Mouse (Mus musculus) hindbrain, embryonic 10.5 days (tissue): ENCODE data around the gene Tnnc1. TPM values are rescaled to one million over a fixed set of nuclear protein-coding genes. Genes with fewer than 3 reads are reported as not detected.

Source experiments
- DNase-seq: peaks from one replicate; pipeline ENCODE4 v3.0.0-alpha.2; 2017; ENCODE audit warnings: low spot score
- H3K27ac ChIP-seq: fragments of 300-500 bp; sonication (generic); 2 replicates; pipeline ENCODE4 v1.5.1; 2016; ENCODE audit warnings: mild to moderate bottlenecking, moderate library complexity
- H3K27me3 ChIP-seq: fragments of 300-500 bp; sonication (generic); 2 replicates; pipeline ENCODE4 v1.6.1; 2016; ENCODE audit warnings: mild to moderate bottlenecking; ENCODE audit not compliant: poor library complexity, insufficient read depth, severe bottlenecking
- H3K36me3 ChIP-seq: fragments of 300-500 bp; sonication (generic); 2 replicates; pipeline ENCODE4 v1.6.1; 2016; ENCODE audit warnings: mild to moderate bottlenecking, moderate library complexity
- H3K4me1 ChIP-seq: fragments of 300-500 bp; sonication (generic); replicated peaks from 2 replicates; pipeline ENCODE4 v1.6.1; 2016; ENCODE audit warnings: mild to moderate bottlenecking
- H3K4me3 ChIP-seq: fragments of 300-500 bp; sonication (generic); 2 replicates; pipeline ENCODE4 v1.5.1; 2016; ENCODE audit warnings: mild to moderate bottlenecking, moderate library complexity
- H3K9me3 ChIP-seq: fragments of 300-500 bp; sonication (generic); 2 replicates; pipeline ENCODE4 v1.6.1; 2016; ENCODE audit warnings: mild to moderate bottlenecking, moderate library complexity
- WGBS: fragments of 180-500 bp; shearing (Covaris S2); methylation state at CpG from one replicate; pipeline ENCODE4 v1.1.7; 2016; 5-methylcytosine and 5-hydroxymethylcytosine counted together
- polyA plus RNA-seq: library from polyadenylated mRNA; unstranded; fragments of >200 nt; fragmentation: Nextera tagmentation; extraction: Ambion mirVana; gene quantifications from 2 replicates; pipeline ENCODE4 v1.2.1, GENCODE M21; 2016

Gene Tnnc1
- polyA plus RNA-seq, 1 experiment from 2014 or later, result 1.5 TPM

DNA sequence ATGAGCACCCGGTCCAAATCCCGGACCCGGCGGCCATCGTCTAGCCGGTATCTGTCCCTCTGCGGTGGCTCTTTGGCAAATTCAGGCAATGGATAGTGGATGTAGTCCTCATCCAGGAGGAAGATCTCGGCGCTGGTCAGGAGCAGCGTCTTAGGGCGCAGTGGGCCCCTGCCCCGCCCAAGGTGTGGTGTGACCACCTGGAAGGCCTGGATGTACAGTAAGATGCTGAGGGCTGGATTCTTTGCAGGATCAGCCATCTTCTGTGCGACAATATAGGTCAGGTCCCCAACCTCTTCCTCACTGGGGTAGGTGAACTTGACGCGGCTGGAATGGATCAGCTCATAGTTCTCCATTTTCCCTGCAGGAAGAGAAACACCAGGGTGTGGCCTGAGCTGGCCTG lies 36.3 kb upstream of the Tnnc1 start:
- peaks cover 10% of the 10 kb centered on the region for H3K4me1 ChIP-seq
- H3K27me3 ChIP-seq, result no peaks in the 10 kb centered on the region
- no peaks in the 10 kb centered on the region for H3K9me3 ChIP-seq
- H3K36me3 ChIP-seq, result peaks cover 72% of the 10 kb centered on the region
- no peak for DNase-seq
- WGBS, result 96% methylated on average over 15 of the region's 15 CpGs
- no peak overlapping the region for H3K4me3 ChIP-seq
- H3K27ac ChIP-seq, result no peak overlapping the region

DNA sequence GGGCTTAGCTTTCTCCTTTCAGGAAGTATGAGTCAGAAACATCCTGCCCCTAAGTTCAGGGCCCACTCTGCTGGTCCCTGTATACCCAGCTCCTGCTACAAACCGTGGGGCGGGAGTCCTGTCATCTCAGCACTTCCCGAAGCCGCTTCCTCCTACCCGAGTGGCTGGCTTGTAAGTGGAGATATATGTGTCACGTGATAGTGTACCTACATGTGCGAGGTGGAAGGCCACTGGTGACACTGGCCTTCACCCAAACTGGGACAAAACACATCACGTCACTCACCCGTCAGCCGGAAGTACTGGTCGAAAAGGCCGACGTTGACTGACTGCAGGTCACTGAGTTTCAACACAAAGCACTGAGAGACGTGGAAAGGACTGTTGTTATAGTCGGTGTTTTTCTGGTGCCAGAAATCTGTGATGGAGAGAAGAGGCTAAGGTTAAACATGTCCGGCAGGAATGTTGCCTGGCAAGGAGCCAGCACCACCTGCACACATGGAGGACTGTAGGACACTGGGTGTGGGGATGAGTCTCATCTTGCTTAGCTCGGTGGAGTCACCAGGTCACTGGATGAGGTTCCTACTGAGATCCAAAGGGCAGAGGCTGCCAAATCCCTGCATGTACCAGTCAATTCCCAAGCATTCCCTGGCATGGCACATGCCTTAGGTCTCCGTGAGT lies 35.2 kb upstream of the Tnnc1 start:
- no peak overlapping the region for H3K4me3 ChIP-seq
- 90% methylated on average over 18 of the region's 18 CpGs for WGBS
- H3K27me3 ChIP-seq, result no peaks in the 10 kb centered on the region
- peaks cover 10% of the 10 kb centered on the region; the same call in 1 of the 2 replicates for H3K4me1 ChIP-seq
- DNase-seq, result no peak
- H3K27ac ChIP-seq, result no peak overlapping the region
- no peaks in the 10 kb centered on the region for H3K9me3 ChIP-seq
- H3K36me3 ChIP-seq, result peaks cover 83% of the 10 kb centered on the region

DNA sequence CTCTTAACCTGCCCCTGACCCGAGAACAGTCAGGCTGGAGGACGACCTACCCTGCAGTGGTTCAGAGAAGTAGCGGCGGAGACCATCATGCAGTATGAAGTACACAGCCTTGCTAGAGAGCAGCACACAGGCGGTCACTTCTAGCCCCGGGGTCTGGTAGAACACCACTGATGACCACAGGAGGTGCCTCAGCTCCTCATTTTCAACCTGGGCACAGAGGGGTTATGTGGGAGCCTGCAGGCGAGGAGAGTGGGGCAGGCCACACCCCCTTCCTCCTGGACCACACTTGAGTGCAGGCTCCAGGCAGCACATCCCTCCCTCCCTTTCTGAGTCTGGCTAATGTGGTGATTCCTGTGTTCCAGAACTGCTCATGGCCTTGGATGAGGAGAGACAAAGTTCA lies 34.6 kb upstream of the Tnnc1 start:
- Histone ChIP-seq H3K4me3 (no peak overlapping the region), H3K27me3 (no peaks in the 10 kb centered on the region), H3K9me3 (no peaks in the 10 kb centered on the region), H3K27ac (no peak overlapping the region), H3K4me1 (peaks cover 6% of the 10 kb centered on the region; the same call in 1 of the 2 replicates), H3K36me3 (peaks cover 89% of the 10 kb centered on the region)
- no peak for DNase-seq
- 96% methylated on average over 7 of the region's 7 CpGs for WGBS

DNA sequence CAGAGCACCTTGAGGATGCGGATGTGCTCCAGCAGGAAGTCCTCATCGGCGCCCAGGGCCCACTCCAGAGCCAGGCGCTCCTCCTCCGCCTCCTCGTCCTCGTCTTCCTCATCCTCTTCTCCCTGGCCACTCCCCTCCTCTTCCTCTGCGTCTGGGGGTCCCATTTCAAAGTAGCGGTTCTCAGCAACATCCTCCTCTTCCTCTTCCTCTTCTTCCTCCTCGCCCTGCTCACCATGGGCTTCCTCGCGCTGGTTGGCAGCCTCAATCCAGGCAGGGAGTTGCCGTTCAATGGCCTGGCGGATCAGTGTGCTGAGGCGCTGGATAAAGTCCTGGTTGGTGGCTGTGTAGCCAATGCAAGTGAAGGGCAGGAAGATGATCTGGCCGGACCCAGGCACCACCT lies 30.8 kb upstream of the Tnnc1 start:
- DNase-seq, result no peak
- H3K36me3 ChIP-seq, result peaks cover 100% of the 10 kb centered on the region
- WGBS, result 94% methylated on average over 16 of the region's 16 CpGs

DNA sequence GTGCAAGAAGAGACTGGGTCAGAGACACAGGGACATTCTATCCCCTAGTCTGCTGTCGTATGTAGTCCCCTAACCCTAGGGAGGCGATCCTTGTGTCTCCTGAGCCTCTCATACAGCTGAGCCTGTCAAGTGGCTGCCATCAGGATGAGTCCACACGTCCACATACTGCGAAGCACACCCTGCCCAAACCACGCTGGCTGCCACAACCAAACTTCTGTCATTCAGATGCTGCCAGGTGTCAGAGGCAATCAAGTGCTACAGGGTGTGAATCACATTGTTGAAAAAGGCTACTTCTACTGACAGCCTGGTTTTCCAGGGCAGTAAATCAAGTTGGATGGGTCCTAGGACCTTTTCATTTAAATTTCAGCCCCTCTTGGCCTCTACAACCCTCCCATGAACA lies 30.4 kb upstream of the Tnnc1 start:
- Histone ChIP-seq H3K36me3 (peaks cover 100% of the 10 kb centered on the region), H3K27ac (no peak overlapping the region), H3K4me1 (no peaks in the 10 kb centered on the region), H3K4me3 (no peak overlapping the region), H3K27me3 (no peaks in the 10 kb centered on the region), H3K9me3 (no peaks in the 10 kb centered on the region)
- no peak for DNase-seq
- 95% methylated on average over 5 of the region's 5 CpGs for WGBS

More for the DNA sequence above, 30.8 kb upstream of the Tnnc1 start:
- H3K4me1 ChIP-seq, result no peaks in the 10 kb centered on the region
- no peak overlapping the region for H3K4me3 ChIP-seq
- no peaks in the 10 kb centered on the region for H3K27me3 ChIP-seq
- H3K9me3 ChIP-seq, result no peaks in the 10 kb centered on the region
- no peak overlapping the region for H3K27ac ChIP-seq

DNA sequence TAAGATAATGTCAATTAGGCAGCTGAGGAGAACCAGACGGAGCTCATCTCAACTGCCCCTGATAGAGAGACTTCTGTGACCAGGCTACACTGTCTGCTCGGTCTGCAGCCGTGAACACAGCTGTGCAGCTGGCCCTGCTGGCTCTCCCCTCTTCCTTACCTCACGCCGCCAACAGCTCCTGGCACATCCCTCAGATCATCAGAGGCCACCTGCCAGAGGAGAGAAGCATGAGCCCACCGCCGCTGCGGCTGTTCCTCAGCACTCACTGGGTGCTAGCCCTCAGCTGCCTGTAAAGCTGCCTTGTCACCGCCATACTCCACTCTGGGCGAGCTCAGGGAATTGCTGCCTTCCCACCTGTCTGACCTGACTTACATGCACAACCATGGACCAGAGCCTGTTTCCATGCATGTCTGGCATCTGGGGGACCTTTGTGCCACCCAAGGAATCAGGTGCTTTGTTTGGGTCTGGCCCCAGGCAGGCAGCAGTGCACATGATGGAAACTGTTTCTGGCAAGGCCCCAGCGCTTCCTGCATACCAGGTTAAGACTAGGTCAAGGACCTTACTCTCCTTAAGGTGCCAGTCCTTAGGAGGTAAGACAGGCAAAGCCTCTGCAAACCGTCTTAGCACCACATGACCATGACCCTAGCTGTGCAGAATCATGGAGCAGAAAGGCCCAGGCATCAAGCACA lies 28.3 kb upstream of the Tnnc1 start:
- WGBS, result 95% methylated on average over 12 of the region's 12 CpGs
- H3K27me3 ChIP-seq, result no peaks in the 10 kb centered on the region
- no peaks in the 10 kb centered on the region for H3K4me1 ChIP-seq
- no peak overlapping the region for H3K4me3 ChIP-seq
- H3K36me3 ChIP-seq, result peaks cover 100% of the 10 kb centered on the region
- no peaks in the 10 kb centered on the region for H3K9me3 ChIP-seq
- no peak for DNase-seq
- no peak overlapping the region for H3K27ac ChIP-seq

DNA sequence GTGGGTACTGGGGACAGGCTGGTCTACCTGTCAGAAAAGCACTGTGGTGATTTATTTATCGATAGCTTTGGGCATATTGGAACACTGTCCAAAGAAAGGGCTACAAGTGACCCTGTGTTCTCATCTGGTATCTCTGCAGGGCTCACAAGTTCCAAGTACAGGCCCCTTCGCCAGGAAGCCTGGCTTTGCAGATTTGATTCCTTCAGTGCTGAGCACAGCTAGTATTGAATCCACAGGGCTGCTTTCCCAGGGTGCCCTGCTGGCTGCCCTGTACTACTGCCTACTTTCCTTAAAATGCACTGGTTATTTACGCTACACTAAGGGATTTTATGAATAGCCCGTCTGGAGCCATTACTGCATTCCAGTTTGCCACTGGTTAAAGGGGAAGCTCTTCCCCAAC lies 26.6 kb upstream of the Tnnc1 start:
- DNase-seq, result no peak
- Histone ChIP-seq H3K9me3 (no peaks in the 10 kb centered on the region), H3K4me3 (no peak overlapping the region), H3K27me3 (no peaks in the 10 kb centered on the region), H3K36me3 (peaks cover 100% of the 10 kb centered on the region), H3K4me1 (no peaks in the 10 kb centered on the region), H3K27ac (no peak overlapping the region)
- WGBS, result 92% methylated on average over 4 of the region's 4 CpGs

DNA sequence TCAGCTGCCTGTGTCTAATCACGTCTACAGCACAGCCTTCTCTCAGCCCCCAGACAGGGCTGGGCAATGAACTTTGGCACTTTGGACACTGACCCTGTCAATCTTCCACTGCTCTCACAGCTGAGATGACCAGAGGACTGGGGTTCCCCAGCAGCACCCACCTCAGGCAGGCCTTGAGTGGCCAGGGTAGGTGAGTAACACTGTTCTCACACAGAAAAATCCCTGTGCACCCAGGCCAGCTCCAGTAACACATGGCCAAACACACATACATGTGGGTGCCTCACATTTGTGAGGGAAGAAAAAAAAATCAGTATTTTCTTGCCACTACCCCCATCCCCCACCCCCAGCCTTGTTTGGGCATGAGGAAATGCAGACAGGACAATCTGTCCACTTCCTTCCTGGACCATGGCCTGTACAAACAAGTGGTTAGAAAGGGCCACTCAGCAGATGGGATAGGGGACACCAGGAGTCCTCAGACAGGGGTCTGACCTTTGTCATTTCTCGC lies 25.3 kb upstream of the Tnnc1 start:
- H3K27ac ChIP-seq, result no peak overlapping the region
- WGBS, result 63% methylated on average over 2 of the region's 2 CpGs
- no peak overlapping the region for H3K4me3 ChIP-seq
- DNase-seq, result no peak
- peaks cover 100% of the 10 kb centered on the region for H3K36me3 ChIP-seq
- no peaks in the 10 kb centered on the region for H3K4me1 ChIP-seq
- no peaks in the 10 kb centered on the region for H3K27me3 ChIP-seq
- no peaks in the 10 kb centered on the region for H3K9me3 ChIP-seq

DNA sequence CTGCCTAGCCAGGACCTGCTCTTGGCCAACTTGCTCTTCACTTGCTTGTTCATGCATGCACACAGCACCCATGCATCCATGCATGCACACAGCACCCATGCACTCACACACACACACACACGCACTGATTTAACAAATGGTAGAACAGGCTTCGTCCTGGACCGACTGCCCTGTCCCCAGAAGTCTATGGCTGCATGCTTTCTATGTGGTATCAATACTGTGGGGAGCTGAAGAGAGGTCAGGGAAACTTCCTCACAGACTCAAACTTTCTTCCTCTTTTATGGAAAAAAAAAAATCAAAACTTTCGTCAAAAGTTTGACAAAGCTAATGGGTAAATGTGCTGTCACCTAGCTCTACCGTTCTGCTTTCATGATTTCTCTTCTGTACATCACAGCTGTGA lies 24.6 kb upstream of the Tnnc1 start:
- Histone ChIP-seq H3K36me3 (peaks cover 100% of the 10 kb centered on the region), H3K4me3 (no peak overlapping the region), H3K27ac (no peak overlapping the region), H3K4me1 (no peaks in the 10 kb centered on the region), H3K9me3 (no peaks in the 10 kb centered on the region), H3K27me3 (no peaks in the 10 kb centered on the region)
- no peak for DNase-seq
- 90% methylated on average over 5 of the region's 5 CpGs for WGBS

DNA sequence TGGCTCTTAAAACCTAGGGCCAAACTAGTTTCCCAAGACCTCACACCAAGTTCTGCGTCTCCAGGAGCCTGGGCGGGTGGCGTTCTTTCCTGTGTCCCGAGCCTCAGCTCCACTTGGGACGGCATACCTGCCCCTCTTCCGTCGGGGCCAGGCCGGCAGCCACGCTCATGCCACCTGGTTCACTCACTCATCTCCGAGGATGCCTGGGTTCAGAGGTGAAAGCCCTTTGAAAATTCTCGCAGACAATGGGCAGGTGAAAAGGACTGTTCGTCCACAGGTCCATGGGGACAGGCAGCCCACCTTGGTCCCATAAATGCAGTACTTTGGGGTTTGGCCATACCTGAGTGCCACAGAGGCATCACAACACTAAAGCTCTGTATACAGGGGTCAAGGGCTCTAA lies 23.9 kb upstream of the Tnnc1 start:
- H3K27me3 ChIP-seq, result no peaks in the 10 kb centered on the region
- H3K4me3 ChIP-seq, result no peak overlapping the region
- no peaks in the 10 kb centered on the region for H3K4me1 ChIP-seq
- H3K27ac ChIP-seq, result no peak overlapping the region
- H3K9me3 ChIP-seq, result no peaks in the 10 kb centered on the region
- no peak for DNase-seq
- 96% methylated on average over 12 of the region's 12 CpGs for WGBS
- H3K36me3 ChIP-seq, result peaks cover 100% of the 10 kb centered on the region

DNA sequence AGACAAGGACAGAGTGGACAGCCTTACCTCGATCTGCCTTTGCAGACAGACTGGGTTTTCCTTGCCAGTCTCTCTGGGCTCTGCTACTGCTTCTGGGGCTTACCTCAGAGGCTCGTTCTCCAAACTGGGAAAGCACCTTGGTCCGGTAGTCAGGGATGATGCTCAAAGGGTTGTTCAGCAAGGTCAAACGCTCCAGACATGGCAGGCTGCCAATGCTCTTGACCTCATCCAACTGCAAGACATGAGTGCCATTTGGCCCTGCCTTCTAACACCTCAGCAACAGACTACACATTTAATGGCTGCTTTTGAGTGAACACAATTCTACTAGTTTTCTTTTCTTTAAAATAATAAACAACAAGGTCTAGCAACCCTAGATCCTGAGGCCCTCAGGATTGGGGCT lies 21.5 kb upstream of the Tnnc1 start:
- H3K4me3 ChIP-seq, result no peak overlapping the region

DNA sequence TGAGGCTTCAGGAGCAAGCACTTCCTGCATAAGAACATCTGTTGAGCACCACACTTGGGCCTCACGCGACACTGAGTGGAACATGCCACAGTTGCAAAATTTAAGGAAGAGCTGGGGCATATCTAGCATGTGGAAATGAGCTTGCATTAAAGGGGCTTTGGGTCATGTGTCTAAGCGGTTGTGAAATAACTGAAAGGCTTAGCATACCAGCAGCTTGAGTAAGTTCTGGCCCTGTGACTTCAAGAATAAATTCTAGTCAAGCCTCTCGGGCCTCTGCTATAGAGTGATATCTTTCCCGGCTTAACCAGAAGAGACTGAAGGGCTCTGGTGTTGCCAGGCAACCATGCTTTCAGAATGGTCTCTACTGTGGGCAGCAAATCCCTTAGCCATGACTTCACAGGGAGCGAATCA lies 19.3 kb upstream of the Tnnc1 start:
- WGBS, result 76% methylated on average over 6 of the region's 6 CpGs
- Histone ChIP-seq H3K4me1 (no peaks in the 10 kb centered on the region), H3K27me3 (no peaks in the 10 kb centered on the region), H3K27ac (no peak overlapping the region), H3K4me3 (no peak overlapping the region), H3K36me3 (peaks cover 100% of the 10 kb centered on the region), H3K9me3 (no peaks in the 10 kb centered on the region)
- DNase-seq, result no peak

More for the DNA sequence above, 21.5 kb upstream of the Tnnc1 start:
- DNase-seq, result no peak
- Histone ChIP-seq H3K9me3 (no peaks in the 10 kb centered on the region), H3K4me1 (no peaks in the 10 kb centered on the region), H3K36me3 (peaks cover 100% of the 10 kb centered on the region), H3K27me3 (no peaks in the 10 kb centered on the region), H3K27ac (no peak overlapping the region)
- WGBS, result 93% methylated on average over 4 of the region's 4 CpGs

DNA sequence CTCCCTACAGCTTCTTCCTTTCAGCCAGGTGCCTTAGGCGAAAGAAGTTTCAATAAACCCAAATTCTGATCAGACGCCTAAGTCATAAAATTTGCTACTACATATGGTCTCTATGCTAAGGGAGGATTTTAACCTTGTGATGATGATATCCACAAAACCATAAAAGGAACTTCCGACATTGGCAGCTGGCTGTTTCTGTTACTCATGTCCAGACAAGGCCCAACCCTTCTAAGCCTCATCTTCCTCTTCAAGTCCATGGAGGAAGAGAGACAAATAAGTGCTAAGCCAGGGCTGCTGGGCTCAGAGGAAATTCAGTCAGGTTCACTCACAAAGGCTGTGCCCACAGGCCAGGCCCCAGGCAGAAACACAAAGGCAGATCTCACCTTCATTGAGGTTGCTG lies 18.8 kb upstream of the Tnnc1 start:
- 96% methylated on average over 3 of the region's 3 CpGs for WGBS
- no peak for DNase-seq
- H3K27ac ChIP-seq, result no peak overlapping the region
- H3K4me3 ChIP-seq, result no peak overlapping the region
- H3K27me3 ChIP-seq, result no peaks in the 10 kb centered on the region
- H3K4me1 ChIP-seq, result no peaks in the 10 kb centered on the region
- no peaks in the 10 kb centered on the region for H3K9me3 ChIP-seq
- peaks cover 100% of the 10 kb centered on the region for H3K36me3 ChIP-seq
